Mouse (Mus musculus) heart, embryonic 11.5 days (tissue): Measurements from ENCODE around the gene Ptpn13. TPM values are rescaled to one million over a fixed set of nuclear protein-coding genes. Genes with fewer than 3 reads are reported as not detected.
A peak's percentile ranks its signal among the peaks of the same experiment; 100 is the strongest.

ENCODE experiments used
- ATAC-seq: fragments of 200-750 bp; cut with Nextera tagmentation; replicated peaks from 2 replicates; pipeline ENCODE4 v1.8.0; 2017; ENCODE audit warnings: moderate library complexity; ENCODE audit not compliant: insufficient number of reproducible peaks, low FRiP score, low TSS enrichment
- H3K27ac ChIP-seq: fragments of 300-500 bp; sonication (generic); 2 replicates; pipeline ENCODE4 v1.5.1; 2014; ENCODE audit warnings: mild to moderate bottlenecking, low read depth, low read length
- H3K27me3 ChIP-seq: fragments of 300-500 bp; sonication (generic); 2 replicates; pipeline ENCODE4 v1.6.1; 2014; ENCODE audit warnings: mild to moderate bottlenecking, low read length, mixed read lengths; ENCODE audit not compliant: control insufficient read depth, insufficient read depth
- H3K36me3 ChIP-seq: fragments of 300-500 bp; sonication (generic); 2 replicates; pipeline ENCODE4 v1.6.1; 2014; ENCODE audit warnings: mild to moderate bottlenecking, low read length, moderate library complexity, mixed read lengths; ENCODE audit not compliant: control insufficient read depth, insufficient read depth
- H3K4me1 ChIP-seq: fragments of 300-500 bp; sonication (generic); 2 replicates; pipeline ENCODE4 v1.6.1; 2014; ENCODE audit warnings: low read length; ENCODE audit not compliant: control insufficient read depth, insufficient read depth
- H3K4me2 ChIP-seq: fragments of 300-500 bp; sonication (generic); 2 replicates; pipeline ENCODE4 v1.6.1; 2014; ENCODE audit warnings: mild to moderate bottlenecking, moderate library complexity
- H3K4me3 ChIP-seq: fragments of 300-500 bp; sonication (generic); 2 replicates; pipeline ENCODE4 v1.5.1; 2014; ENCODE audit warnings: low read depth, low read length
- H3K9ac ChIP-seq: fragments of 300-500 bp; sonication (generic); 2 replicates; pipeline ENCODE4 v1.6.1; 2014; ENCODE audit warnings: mild to moderate bottlenecking, low read depth, low read length, moderate library complexity
- H3K9me3 ChIP-seq: fragments of 300-500 bp; sonication (generic); replicated peaks from 2 replicates; pipeline ENCODE4 v1.6.1; 2016; ENCODE audit warnings: low read length; ENCODE audit not compliant: control insufficient read depth
- WGBS: fragments of 180-500 bp; shearing (Covaris S2); extraction: QIAGEN DNeasy Blood & Tissue Kit; methylation state at CpG from one replicate; pipeline ENCODE4 v1.1.7; 2014; ENCODE audit not compliant: insufficient replicate concordance; 5-methylcytosine and 5-hydroxymethylcytosine counted together
- polyA plus RNA-seq: library from polyadenylated mRNA; unstranded; fragments of >200 nt; fragmentation: Nextera tagmentation; extraction: Ambion mirVana; gene quantifications from 2 replicates; pipeline ENCODE4 v1.2.1, GENCODE M21; 2014

The Ptpn13 gene
- polyA plus RNA-seq, 1 experiment from 2014 or later, result 12.3 TPM

- ATAC-seq, result no peak
- Histone ChIP-seq H3K9me3 (no peaks in the 10 kb centered on the region), H3K4me3 (no peak overlapping the region), H3K27ac (no peak overlapping the region), H3K27me3 (no peaks in the 10 kb centered on the region), H3K9ac (no peak overlapping the region), H3K36me3 (0 out of 2 replicates have a peak, but pooled peaks cover 2% of the 10 kb centered on the region), H3K4me2 (no peak overlapping the region), H3K4me1 (no peaks in the 10 kb centered on the region)
- 71% methylated on average over 11 of the region's 11 CpGs for WGBS
Observed at GRCm38 (mm10) chr5:103579680-103580420, 154.9 kb downstream of the Ptpn13 start.

DNA sequence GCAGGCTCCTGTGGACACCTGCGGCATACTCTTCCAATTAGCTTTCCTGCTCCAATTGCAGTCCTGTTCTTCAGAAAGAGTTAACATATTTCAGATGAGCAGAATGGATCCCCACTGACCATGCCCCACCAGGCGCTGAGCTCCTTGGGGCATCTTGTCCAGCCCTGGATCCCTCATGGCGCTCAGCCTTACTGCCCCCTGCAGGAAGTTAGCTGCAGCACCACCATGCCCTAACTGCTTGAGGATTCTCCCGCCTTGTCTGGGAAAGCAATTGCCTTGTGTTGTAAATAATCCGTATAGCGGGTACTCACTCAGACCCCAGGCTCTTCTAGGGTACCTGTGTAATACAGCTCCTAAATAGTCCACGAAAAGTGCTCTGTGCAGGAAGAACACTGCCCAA is 162.2 kb downstream of the Ptpn13 start:
- Histone ChIP-seq H3K4me2 (no peak overlapping the region), H3K27ac (peak overlapping the region; percentile 51)

GRCm38 (mm10) chr5:103591846-103592245 is 166.9 kb downstream of the Ptpn13 start:
- Histone ChIP-seq H3K4me2 (no peak overlapping the region), H3K9ac (no peak overlapping the region), H3K27ac (no peak overlapping the region), H3K27me3 (no peaks in the 10 kb centered on the region), H3K4me3 (no peak overlapping the region), H3K4me1 (peaks cover 18% of the 10 kb centered on the region), H3K36me3 (no peaks in the 10 kb centered on the region), H3K9me3 (no peaks in the 10 kb centered on the region)
- 65% methylated on average over 7 of the region's 7 CpGs for WGBS
- ATAC-seq, result no peak

More for the DNA sequence above, 162.2 kb downstream of the Ptpn13 start:
- WGBS, result 74% methylated on average over 7 of the region's 7 CpGs
- Histone ChIP-seq H3K36me3 (no peaks in the 10 kb centered on the region), H3K27me3 (no peaks in the 10 kb centered on the region), H3K4me1 (no peaks in the 10 kb centered on the region), H3K4me3 (no peak overlapping the region), H3K9ac (no peak overlapping the region), H3K9me3 (no peaks in the 10 kb centered on the region)
- ATAC-seq, result no peak

- Histone ChIP-seq H3K27me3 (no peaks in the 10 kb centered on the region), H3K9ac (no peak overlapping the region), H3K4me1 (peaks cover 19% of the 10 kb centered on the region), H3K4me2 (no peak overlapping the region), H3K9me3 (no peaks in the 10 kb centered on the region), H3K36me3 (no peaks in the 10 kb centered on the region), H3K4me3 (no peak overlapping the region), H3K27ac (no peak overlapping the region)
- no peak for ATAC-seq
- WGBS, result 72% methylated on average over 8 of the region's 8 CpGs
Observed at GRCm38 (mm10) chr5:103592706-103593105, 167.7 kb downstream of the Ptpn13 start.

GRCm38 (mm10) chr5:103593575-103593974 is 168.6 kb downstream of the Ptpn13 start:
- no peak overlapping the region for H3K4me2 ChIP-seq
- peaks cover 19% of the 10 kb centered on the region for H3K4me1 ChIP-seq
- no peak overlapping the region for H3K9ac ChIP-seq
- no peak overlapping the region for H3K27ac ChIP-seq
- H3K9me3 ChIP-seq, result no peaks in the 10 kb centered on the region
- H3K36me3 ChIP-seq, result no peaks in the 10 kb centered on the region
- no peak for ATAC-seq
- WGBS, result 81% methylated on average over 9 of the region's 9 CpGs
- H3K4me3 ChIP-seq, result no peak overlapping the region
- no peaks in the 10 kb centered on the region for H3K27me3 ChIP-seq

DNA sequence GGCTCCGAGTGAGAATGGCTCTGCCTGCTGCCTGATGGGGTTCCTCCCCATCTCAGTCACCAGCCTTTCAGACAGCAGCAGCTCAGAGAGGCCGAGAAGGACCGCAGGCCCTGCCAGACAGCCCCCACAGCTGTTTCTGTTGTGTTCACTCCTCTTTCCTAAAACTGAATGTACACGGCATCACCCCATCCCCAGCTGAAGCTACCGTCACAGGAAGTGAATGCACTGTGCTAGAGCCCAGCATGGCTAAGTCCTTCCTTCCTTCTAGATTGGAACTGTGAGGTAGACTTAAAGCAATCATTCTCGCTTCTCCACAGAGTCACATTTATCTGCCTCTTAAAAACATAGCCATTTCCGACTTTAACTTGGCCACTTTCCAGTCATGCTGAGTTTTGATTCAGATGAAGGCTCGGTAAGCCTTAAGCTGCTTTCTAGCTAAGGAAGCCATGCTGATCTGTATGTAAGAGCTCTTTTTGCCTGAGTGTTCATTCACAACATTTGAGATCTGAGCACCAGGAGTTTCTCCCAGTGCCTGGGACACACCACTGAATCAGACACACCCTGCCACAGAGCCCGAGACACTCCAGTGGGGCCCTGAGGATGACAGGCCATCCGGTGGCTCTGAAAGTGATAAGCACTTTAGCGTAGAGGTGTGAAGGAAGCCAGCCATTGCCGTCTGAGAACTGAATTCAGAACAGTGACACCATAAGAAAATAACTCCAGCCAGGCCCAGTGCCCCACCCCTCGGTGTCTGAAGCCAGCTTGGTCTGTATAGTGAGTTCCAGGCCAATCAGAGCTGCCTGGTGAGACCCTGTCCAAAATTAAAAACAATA is 170.6 kb downstream of the Ptpn13 start:
- Histone ChIP-seq H3K9ac (no peak overlapping the region), H3K9me3 (no peaks in the 10 kb centered on the region), H3K27ac (peak overlapping the region; percentile 68), H3K36me3 (no peaks in the 10 kb centered on the region), H3K4me1 (peaks cover 19% of the 10 kb centered on the region), H3K4me3 (no peak overlapping the region), H3K4me2 (no peak overlapping the region), H3K27me3 (no peaks in the 10 kb centered on the region)
- WGBS, result 36% methylated on average over 13 of the region's 13 CpGs
- ATAC-seq, result peak; percentile 18

DNA sequence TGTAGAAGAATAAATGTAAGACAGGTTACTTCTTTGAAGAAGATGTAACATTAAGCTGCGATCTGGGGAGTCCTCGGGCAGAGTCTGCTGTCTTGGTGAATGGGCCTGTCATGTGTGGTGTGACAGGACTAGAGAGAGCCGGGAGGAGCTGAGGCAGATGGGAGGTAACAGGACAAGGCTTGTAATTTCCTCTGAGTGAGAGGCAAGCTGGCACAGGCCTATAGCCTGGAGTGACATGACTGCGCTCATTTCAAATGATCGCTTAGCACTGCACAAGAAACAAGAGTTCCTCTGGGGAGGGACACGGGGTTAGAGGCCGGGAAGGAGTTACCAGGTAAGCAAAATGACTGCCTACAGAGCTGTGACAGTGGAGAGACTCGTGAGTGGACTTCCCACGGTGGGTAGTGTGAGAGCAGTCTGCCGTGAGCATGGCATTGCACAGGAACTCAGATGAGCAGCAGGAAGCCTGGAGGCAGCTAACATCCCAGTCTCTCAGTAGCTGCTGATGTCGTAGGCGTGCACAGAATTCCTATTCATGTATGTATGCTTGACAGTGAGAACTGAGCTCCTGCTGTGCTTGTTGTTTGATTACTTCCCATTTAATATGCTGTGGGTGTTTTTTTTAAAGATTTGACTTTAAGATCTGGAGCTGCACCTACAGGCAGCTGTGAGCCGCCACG is 171.6 kb downstream of the Ptpn13 start:
- WGBS, result 75% methylated on average over 14 of the region's 14 CpGs
- Histone ChIP-seq H3K4me2 (no peak overlapping the region), H3K27ac (peak overlapping the region; percentile 68)

GRCm38 (mm10) chr5:103597604-103598003 is 172.6 kb downstream of the Ptpn13 start:
- H3K4me3 ChIP-seq, result no peak overlapping the region

More for the DNA sequence above, 171.6 kb downstream of the Ptpn13 start:
- Histone ChIP-seq H3K4me3 (no peak overlapping the region), H3K27me3 (no peaks in the 10 kb centered on the region), H3K36me3 (no peaks in the 10 kb centered on the region), H3K4me1 (peaks cover 19% of the 10 kb centered on the region), H3K9me3 (no peaks in the 10 kb centered on the region), H3K9ac (no peak overlapping the region)
- no peak for ATAC-seq

More at GRCm38 (mm10) chr5:103597604-103598003, 172.6 kb downstream of the Ptpn13 start:
- Histone ChIP-seq H3K27ac (no peak overlapping the region), H3K36me3 (no peaks in the 10 kb centered on the region), H3K9ac (no peak overlapping the region), H3K4me2 (no peak overlapping the region), H3K9me3 (no peaks in the 10 kb centered on the region), H3K4me1 (peaks cover 19% of the 10 kb centered on the region), H3K27me3 (no peaks in the 10 kb centered on the region)
- no peak for ATAC-seq
- WGBS, result 64% methylated on average over 6 of the region's 6 CpGs
